Mouse (Mus musculus) liver, adult 10 weeks (tissue): ENCODE data around the gene Ndufaf8. TPM values are rescaled to one million over a fixed set of nuclear protein-coding genes. Genes with fewer than 3 reads are reported as not detected.

Source experiments
- polyA plus RNA-seq: library from polyadenylated mRNA; stranded (reverse); fragments of 350-450 nt; fragmentation: Illumina TruSeq; extraction: RNeasy Lipid Tissue Mini Kit (QIAGEN cat#74804); gene quantifications from one replicate; pipeline ENCODE4 v1.2.3, GENCODE M21; 2014; ENCODE audit warnings: low read depth, low replicate concordance

Ndufaf8 gene
- polyA plus RNA-seq: 3.0 TPM

GRCm38 (mm10) chr11:120098588-120099511 lies at the start of gene Ndufaf8, which contains the start of gene Tepsin:
TSS of gene Ndufaf8 (plus strand) at chr11:120098928.
TSS of gene Tepsin (minus strand) at chr11:120098731.

GRCm38 (mm10) chr11:120086702-120087152 lies 12.0 kb upstream of the Ndufaf8 start, which contains the start of gene Cep131:
TSS of gene Cep131 (minus strand) at chr11:120086827.

Other genes with a start within 250 kb of the Ndufaf8 start
- 2.3 TPM for gene Chmp6, start 185.5 kb upstream of the Ndufaf8 start, polyA plus RNA-seq
- gene Baiap2, start 156.2 kb upstream of the Ndufaf8 start, polyA plus RNA-seq: 3.5 TPM
- 0.19 TPM for gene Aatk, start 51.8 kb upstream of the Ndufaf8 start, polyA plus RNA-seq
- gene Cep131, start 12.1 kb upstream of the Ndufaf8 start, polyA plus RNA-seq: not detected
- 0.69 TPM for gene Tepsin, start 197 bp upstream of the Ndufaf8 start, polyA plus RNA-seq
- 2.5 TPM for gene Slc38a10, start 52.4 kb downstream of the Ndufaf8 start, polyA plus RNA-seq
- gene Bahcc1, start 134.0 kb downstream of the Ndufaf8 start, polyA plus RNA-seq: 0.66 TPM
- 121 TPM for gene Actg1, start 249.6 kb downstream of the Ndufaf8 start, polyA plus RNA-seq